Mouse (Mus musculus) midbrain, embryonic 15.5 days (tissue): ENCODE data around the gene Gh. TPM values are rescaled to one million over a fixed set of nuclear protein-coding genes. Genes with fewer than 3 reads are reported as not detected.
"Not testable (repeated sequence)": the region's sequence is repeated elsewhere in the genome, so short reads cannot be mapped to it uniquely, and the experiment has no call there.

Source experiments
- ATAC-seq: fragments of 200-750 bp; cut with Nextera tagmentation; replicated peaks from 2 replicates; pipeline ENCODE4 v1.8.0; 2017; ENCODE audit warnings: moderate TSS enrichment
- H3K27ac ChIP-seq: fragments of 300-500 bp; sonication (generic); 2 replicates; pipeline ENCODE4 v1.5.1; 2015; ENCODE audit warnings: mild to moderate bottlenecking, inconsistent platforms
- H3K27me3 ChIP-seq: fragments of 300-500 bp; sonication (generic); replicated peaks from 2 replicates; pipeline ENCODE4 v1.6.1; 2015; ENCODE audit warnings: inconsistent platforms
- H3K36me3 ChIP-seq: fragments of 300-500 bp; sonication (generic); replicated peaks from 2 replicates; pipeline ENCODE4 v1.6.1; 2015; ENCODE audit warnings: inconsistent platforms
- H3K4me1 ChIP-seq: fragments of 300-500 bp; sonication (generic); 2 replicates; pipeline ENCODE4 v1.6.1; 2015; ENCODE audit warnings: inconsistent platforms
- H3K4me2 ChIP-seq: fragments of 300-500 bp; sonication (generic); 2 replicates; pipeline ENCODE4 v1.6.1; 2015; ENCODE audit warnings: inconsistent platforms, mild to moderate bottlenecking, moderate library complexity
- H3K4me3 ChIP-seq: fragments of 300-500 bp; sonication (generic); 2 replicates; pipeline ENCODE4 v1.5.1; 2015; ENCODE audit warnings: mild to moderate bottlenecking, inconsistent platforms
- H3K9ac ChIP-seq: fragments of 300-500 bp; sonication (generic); 2 replicates; pipeline ENCODE4 v1.6.1; 2015; ENCODE audit warnings: mild to moderate bottlenecking, inconsistent platforms
- H3K9me3 ChIP-seq: fragments of 300-500 bp; sonication (generic); 2 replicates; pipeline ENCODE4 v1.6.1; 2016; ENCODE audit warnings: inconsistent platforms
- WGBS: fragments of 180-500 bp; shearing (Covaris S2); methylation state at CpG from one replicate; pipeline ENCODE4 v1.1.7; 2015; ENCODE audit warnings: mixed read lengths; 5-methylcytosine and 5-hydroxymethylcytosine counted together
- polyA plus RNA-seq: library from polyadenylated mRNA; unstranded; fragments of >200 nt; fragmentation: Nextera tagmentation; extraction: Ambion mirVana; gene quantifications from 2 replicates; pipeline ENCODE4 v1.2.1, GENCODE M21; 2015

The Gh gene
- not detected in 2 replicates for polyA plus RNA-seq

DNA sequence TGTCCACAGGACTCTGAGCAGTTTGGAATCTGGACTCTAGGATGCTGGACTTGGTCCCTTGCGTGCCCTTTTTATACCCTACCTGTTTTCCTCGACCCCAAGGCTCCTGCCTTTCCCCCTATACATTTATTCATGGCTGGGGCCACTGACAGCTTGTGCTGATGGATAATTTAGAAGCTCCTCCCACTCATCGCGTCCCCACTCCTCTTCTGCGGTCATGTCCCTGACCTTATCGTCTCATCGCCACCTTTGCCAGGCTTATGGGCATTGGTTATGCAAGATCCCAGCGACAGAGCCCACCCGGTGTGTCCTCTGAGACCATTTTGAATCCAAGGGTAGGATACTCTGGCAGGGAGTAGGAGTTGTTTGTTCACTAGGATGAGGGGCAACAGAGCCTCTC lies at the start of gene Gh:
Gene Gh, minus strand, starts transcription at position 101 of the 400 bp plus-strand sequence.
- Histone ChIP-seq H3K9me3 (no peaks in the 10 kb centered on the region), H3K9ac (no peak within 1 kb of the TSS), H3K4me1 (no peaks in the 10 kb centered on the region), H3K27ac (no peak within 1 kb of the TSS), H3K36me3 (no peaks in the 10 kb centered on the region), H3K27me3 (no peaks in the 10 kb centered on the region), H3K4me3 (no peak within 1 kb of the TSS), H3K4me2 (no peak within 1 kb of the TSS)
- ATAC-seq, result no peak
- WGBS, result 81% methylated on average over 9 of the region's 9 CpGs

DNA sequence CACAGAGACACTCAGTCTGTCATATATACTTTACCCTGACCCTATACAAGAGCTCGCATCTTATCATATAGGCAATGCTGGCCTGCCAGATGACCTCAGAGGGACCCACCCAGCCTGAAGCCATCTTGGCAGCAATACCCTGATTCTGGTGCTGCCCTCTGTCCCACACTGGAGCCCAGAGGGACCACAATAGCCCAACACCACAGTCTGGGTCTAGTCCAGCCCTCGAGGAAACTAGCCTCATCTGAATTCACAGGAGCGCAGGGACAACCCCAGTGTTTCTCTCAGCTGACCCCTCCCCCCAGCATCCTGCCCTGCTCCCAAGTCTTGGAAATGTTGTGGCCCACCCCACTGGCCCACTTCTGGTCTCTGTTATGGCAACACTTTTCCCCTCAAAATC lies 49.6 kb upstream of the Gh start:
- no peaks in the 10 kb centered on the region for H3K27me3 ChIP-seq
- no peak overlapping the region for H3K9ac ChIP-seq
- no peaks in the 10 kb centered on the region for H3K4me1 ChIP-seq
- H3K36me3 ChIP-seq, result no peaks in the 10 kb centered on the region
- WGBS, result 65% methylated on average over 3 of the region's 3 CpGs
- H3K9me3 ChIP-seq, result no peaks in the 10 kb centered on the region
- H3K4me3 ChIP-seq, result no peak overlapping the region
- no peak overlapping the region for H3K27ac ChIP-seq
- no peak for ATAC-seq
- no peak overlapping the region for H3K4me2 ChIP-seq

DNA sequence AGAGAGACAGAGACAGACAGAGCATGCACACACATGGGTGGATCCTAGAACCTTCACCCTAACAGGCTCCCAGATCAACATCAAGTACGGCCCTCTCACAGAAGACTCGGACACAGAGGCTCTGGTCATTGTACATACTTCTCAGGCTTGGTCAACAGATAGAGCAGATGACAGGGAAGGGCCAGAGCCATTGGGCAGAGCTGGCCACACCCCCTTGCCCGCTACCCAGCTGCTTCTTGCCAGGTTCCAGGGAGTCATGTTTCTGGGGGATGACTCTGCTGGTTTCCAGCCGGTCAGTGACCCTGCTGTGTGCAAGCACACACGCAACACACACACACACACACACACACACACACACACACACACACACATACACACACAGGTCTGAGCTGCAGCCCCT lies 49.2 kb upstream of the Gh start:
- Histone ChIP-seq H3K27ac (no peak overlapping the region), H3K4me2 (no peak overlapping the region), H3K4me1 (no peaks in the 10 kb centered on the region), H3K9ac (no peak overlapping the region), H3K9me3 (no peaks in the 10 kb centered on the region), H3K27me3 (no peaks in the 10 kb centered on the region), H3K36me3 (no peaks in the 10 kb centered on the region), H3K4me3 (no peak overlapping the region)
- WGBS, result 67% methylated on average over 3 of the region's 5 CpGs
- no peak for ATAC-seq

DNA sequence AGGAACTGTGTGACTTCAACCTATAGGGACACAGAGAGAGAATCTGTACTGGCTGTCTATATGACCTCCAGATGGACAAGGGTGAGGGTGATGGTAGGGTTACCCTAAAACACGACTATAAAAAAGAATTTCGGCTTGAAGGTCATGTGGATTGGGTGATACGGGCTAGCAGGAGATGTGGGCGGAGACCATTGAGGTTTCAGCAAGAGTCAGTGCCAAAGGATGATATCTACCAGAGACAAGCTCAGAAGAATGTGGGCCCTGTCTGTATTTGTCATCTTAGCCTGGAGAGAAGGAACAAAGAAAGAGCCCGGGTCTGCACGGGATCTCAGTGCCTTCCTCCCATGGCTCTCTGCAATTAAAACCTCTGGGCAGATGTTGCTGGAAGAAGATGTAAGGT lies 48.1 kb upstream of the Gh start:
- no peak for ATAC-seq
- H3K9ac ChIP-seq, result no peak overlapping the region
- H3K36me3 ChIP-seq, result no peaks in the 10 kb centered on the region
- no peaks in the 10 kb centered on the region for H3K9me3 ChIP-seq
- H3K4me1 ChIP-seq, result 0 out of 2 replicates have a peak, but pooled peaks cover 3% of the 10 kb centered on the region
- WGBS, result 86% methylated on average over 6 of the region's 6 CpGs
- H3K27ac ChIP-seq, result no peak overlapping the region
- H3K4me3 ChIP-seq, result no peak overlapping the region
- H3K4me2 ChIP-seq, result no peak overlapping the region
- H3K27me3 ChIP-seq, result no peaks in the 10 kb centered on the region

DNA sequence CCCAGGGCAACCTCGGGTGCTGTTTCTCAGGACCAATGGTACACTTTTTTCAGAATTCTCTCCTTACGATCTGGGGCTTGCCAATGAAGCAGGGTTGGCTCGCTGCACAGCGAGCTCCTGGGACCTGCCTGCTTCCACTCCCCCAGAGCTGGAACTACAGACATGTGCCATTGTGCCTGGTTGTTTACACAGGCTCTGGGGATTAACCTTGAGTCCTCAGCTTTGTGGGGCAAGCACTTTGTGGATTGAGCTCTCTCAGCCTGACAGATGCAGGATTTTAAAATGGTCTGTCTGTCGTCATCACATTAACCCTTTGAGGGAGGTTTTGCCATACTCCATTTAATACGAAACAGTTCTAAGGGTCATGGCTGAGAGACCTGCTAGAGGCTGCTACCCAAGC lies 43.2 kb upstream of the Gh start:
- no peak for ATAC-seq
- no peak overlapping the region for H3K4me2 ChIP-seq
- WGBS, result 35% methylated on average over 6 of the region's 6 CpGs
- no peak overlapping the region for H3K9ac ChIP-seq
- H3K4me1 ChIP-seq, result 0 out of 2 replicates have a peak, but pooled peaks cover 4% of the 10 kb centered on the region
- H3K27ac ChIP-seq, result no peak overlapping the region
- H3K9me3 ChIP-seq, result no peaks in the 10 kb centered on the region
- no peaks in the 10 kb centered on the region for H3K27me3 ChIP-seq
- no peak overlapping the region for H3K4me3 ChIP-seq
- H3K36me3 ChIP-seq, result no peaks in the 10 kb centered on the region

DNA sequence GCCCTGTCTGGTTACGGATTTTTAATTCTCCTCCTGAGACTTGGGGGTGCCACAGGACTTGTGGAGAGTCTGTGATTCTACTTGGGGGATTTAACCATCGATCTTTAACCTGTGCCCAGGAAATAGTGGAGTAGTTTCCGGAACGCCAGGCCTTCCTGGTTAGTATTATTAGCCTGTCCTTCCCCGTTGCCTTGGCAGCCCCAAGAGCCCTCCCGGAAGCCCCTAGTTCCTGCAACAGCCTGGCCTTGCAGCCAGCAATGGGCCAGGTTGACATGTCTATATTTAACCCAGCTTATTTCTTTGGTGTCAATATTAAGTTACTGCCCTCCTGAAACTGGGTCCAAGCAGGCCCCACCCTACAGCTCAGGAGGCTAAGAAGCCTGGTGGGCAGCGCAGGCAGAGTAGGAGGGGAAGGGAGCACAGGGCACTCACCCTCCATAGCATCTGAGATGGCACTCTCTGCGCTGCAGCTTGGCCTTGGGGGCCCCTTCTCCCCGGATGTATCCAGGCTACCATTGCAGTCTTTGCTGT lies 39.4 kb upstream of the Gh start:
- WGBS, result 86% methylated on average over 9 of the region's 9 CpGs
- Histone ChIP-seq H3K9me3 (no peaks in the 10 kb centered on the region), H3K27ac (no peak overlapping the region), H3K4me2 (no peak overlapping the region), H3K4me3 (no peak overlapping the region), H3K9ac (no peak overlapping the region), H3K36me3 (no peaks in the 10 kb centered on the region), H3K4me1 (peaks cover 4% of the 10 kb centered on the region; the same call in 1 of the 2 replicates), H3K27me3 (no peaks in the 10 kb centered on the region)
- no peak for ATAC-seq

DNA sequence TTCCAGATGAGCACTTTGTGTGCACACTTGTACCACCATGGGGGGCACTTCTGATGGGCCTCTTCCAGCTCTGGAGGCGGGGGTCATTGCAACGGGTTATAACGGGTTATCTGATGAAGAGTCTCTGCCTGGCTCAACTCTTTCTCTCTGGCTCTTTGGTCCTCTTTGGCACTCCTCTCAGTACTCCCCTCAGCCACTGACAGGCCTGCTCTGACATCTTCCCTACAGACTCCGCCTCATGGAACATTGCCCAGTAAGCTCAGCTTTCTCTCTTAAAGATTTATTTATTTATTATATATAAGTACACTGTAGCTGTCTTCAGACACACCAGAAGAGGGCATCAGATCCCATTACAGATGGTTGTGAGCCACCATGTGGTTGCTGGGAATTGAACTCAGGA lies 37.7 kb upstream of the Gh start:
- not testable (repeated sequence) for H3K27me3 ChIP-seq, H3K27ac ChIP-seq, H3K4me1 ChIP-seq, H3K4me3 ChIP-seq, H3K4me2 ChIP-seq, H3K9me3 ChIP-seq, H3K9ac ChIP-seq, ATAC-seq, H3K36me3 ChIP-seq
- WGBS, result 89% methylated on average over 4 of the region's 4 CpGs

DNA sequence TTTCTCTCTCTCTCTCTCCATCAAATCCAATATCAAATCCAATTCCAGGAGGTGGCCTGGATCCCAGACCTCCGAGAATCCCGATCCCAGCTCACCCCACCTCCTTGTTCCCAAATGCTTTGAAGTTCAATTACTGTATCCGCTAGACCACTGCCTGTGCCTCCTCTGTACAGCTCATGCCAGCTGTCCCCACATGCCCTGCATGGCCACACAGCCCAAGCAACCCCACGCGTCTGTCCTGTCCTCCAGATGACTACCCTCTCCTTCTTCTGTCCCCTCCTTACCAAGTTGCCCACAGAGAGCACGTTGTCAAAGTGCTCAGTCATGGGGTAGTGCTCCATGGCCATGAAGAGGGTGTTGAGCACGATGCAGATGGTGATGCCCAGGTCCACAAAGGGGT lies 37.2 kb upstream of the Gh start:
- Histone ChIP-seq H3K9me3 (no peaks in the 10 kb centered on the region), H3K9ac (no peak overlapping the region), H3K4me2 (no peak overlapping the region), H3K27me3 (no peaks in the 10 kb centered on the region), H3K36me3 (no peaks in the 10 kb centered on the region), H3K4me1 (no peaks in the 10 kb centered on the region; the same call in 1 of the 2 replicates), H3K27ac (no peak overlapping the region), H3K4me3 (no peak overlapping the region)
- no peak for ATAC-seq
- 74% methylated on average over 7 of the region's 7 CpGs for WGBS

DNA sequence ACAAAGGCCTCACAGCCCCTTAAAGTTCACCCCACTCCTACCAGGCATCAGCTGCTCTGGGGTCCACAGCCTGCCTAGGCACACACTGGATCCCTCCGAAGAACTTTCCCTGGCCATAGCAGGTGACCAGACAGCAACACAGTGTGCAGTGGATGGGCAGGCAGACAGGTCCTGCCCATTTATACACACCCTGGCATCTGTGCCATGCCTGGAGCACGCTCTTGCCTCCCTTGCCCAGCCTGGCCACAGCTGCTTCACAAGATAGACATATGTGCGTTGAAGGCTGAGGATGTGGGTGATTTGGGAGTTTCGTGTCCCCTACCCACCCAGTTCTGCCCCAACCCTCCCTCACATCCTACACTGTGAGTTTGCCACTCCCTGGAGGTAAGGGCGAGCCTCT lies 36.4 kb upstream of the Gh start:
- WGBS, result 75% methylated on average over 5 of the region's 5 CpGs
- Histone ChIP-seq H3K27ac (no peak overlapping the region), H3K9ac (no peak overlapping the region), H3K4me2 (no peak overlapping the region), H3K36me3 (no peaks in the 10 kb centered on the region), H3K4me1 (no peaks in the 10 kb centered on the region; the same call in 1 of the 2 replicates), H3K4me3 (no peak overlapping the region), H3K9me3 (no peaks in the 10 kb centered on the region), H3K27me3 (no peaks in the 10 kb centered on the region)
- no peak for ATAC-seq

DNA sequence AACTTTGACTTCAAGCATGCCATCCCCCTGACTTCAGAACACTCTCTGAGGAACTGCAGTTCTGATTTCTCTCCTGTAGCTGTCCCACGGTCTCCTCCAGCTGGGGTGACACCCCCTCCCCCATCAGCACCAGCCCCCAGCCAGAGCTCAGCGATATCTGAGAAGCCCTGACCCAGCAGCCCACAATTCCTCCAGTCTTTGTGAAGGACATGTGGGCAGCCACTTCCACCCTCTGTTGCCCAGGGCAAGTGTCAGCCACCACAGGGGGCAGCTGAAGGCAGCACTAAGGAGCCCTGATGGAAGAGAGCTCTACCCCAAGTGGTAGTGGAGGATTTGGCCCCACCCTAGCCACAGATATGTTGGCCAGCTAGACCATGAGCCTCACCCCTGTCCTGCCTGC lies 32.4 kb upstream of the Gh start:
- no peaks in the 10 kb centered on the region; the same call in 1 of the 2 replicates for H3K4me1 ChIP-seq
- no peak overlapping the region for H3K27ac ChIP-seq
- no peaks in the 10 kb centered on the region for H3K36me3 ChIP-seq
- H3K4me2 ChIP-seq, result no peak overlapping the region
- H3K27me3 ChIP-seq, result no peaks in the 10 kb centered on the region
- no peak overlapping the region for H3K9ac ChIP-seq
- 16% methylated on average over 2 of the region's 2 CpGs for WGBS
- no peaks in the 10 kb centered on the region for H3K9me3 ChIP-seq
- ATAC-seq, result no peak
- no peak overlapping the region for H3K4me3 ChIP-seq

DNA sequence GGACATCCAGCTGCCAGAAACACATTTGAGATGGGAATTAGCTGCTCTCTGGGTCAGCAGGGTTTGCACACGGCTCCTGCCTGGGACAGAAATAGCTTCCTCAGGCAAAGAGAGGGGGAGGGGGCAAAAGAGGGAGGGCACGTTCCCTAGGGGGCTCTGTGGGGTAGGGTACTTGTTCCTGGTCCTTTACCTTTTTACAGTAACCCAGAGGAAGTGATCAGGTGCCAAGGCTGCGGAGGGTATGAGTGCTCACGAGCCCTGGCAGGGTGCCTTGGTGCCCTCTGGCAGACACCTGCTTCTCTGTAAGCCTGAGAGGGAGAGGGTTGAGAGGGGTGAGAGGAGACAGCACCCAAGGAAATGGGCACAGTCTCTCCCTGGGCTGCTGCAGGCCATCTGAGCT lies 30.8 kb upstream of the Gh start:
- Histone ChIP-seq H3K4me1 (no peaks in the 10 kb centered on the region), H3K9me3 (no peaks in the 10 kb centered on the region), H3K9ac (no peak overlapping the region), H3K4me3 (no peak overlapping the region), H3K4me2 (no peak overlapping the region), H3K27ac (no peak overlapping the region), H3K36me3 (no peaks in the 10 kb centered on the region), H3K27me3 (no peaks in the 10 kb centered on the region)
- 53% methylated on average over 4 of the region's 4 CpGs for WGBS
- no peak for ATAC-seq

DNA sequence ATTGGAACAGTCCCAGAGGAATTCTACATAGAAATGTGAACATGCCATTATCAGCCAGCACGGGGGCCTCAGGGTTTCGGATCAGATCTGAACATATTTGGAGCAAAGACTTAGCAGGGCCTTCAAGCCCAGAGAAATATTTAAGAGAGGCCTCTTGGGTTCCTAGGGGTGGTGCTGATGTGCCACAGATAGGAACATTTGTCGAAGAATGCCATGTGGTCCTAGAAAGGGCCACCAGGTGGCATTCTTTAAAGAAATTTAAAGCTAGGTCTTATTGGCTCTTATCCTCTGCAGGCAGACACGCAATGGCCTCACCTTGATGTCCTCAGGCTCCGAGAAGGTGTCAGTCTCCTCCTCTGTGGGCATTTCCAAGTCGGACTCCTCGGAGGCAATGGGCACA lies 28.0 kb upstream of the Gh start:
- no peaks in the 10 kb centered on the region for H3K27me3 ChIP-seq
- WGBS, result 73% methylated on average over 7 of the region's 7 CpGs
- ATAC-seq, result no peak
- H3K9me3 ChIP-seq, result no peaks in the 10 kb centered on the region
- no peak overlapping the region for H3K9ac ChIP-seq
- H3K4me1 ChIP-seq, result no peaks in the 10 kb centered on the region
- no peak overlapping the region for H3K4me3 ChIP-seq
- no peaks in the 10 kb centered on the region for H3K36me3 ChIP-seq
- no peak overlapping the region for H3K4me2 ChIP-seq
- no peak overlapping the region for H3K27ac ChIP-seq

DNA sequence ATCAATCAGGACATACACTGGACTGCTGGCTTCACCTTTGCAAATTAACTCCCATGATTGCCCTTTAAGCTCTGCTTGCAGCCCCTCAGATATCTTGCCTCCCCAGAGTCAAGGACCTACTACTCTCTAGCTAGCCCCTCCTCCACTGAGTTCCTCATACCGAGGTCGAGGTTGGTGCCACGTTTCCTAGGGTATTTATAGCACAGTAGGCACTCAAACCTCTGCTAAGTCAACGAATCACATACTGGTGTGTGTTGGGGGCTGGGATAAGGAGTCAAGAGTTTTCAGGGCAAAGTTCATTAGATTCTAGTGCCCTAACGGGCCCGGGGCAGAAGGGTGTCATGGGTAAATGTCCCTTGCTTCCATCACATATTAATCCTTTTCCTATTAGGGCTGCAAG lies 27.5 kb upstream of the Gh start:
- Histone ChIP-seq H3K4me2 (no peak overlapping the region), H3K4me1 (no peaks in the 10 kb centered on the region), H3K27me3 (no peaks in the 10 kb centered on the region), H3K36me3 (no peaks in the 10 kb centered on the region), H3K9ac (no peak overlapping the region), H3K27ac (no peak overlapping the region), H3K4me3 (no peak overlapping the region), H3K9me3 (no peaks in the 10 kb centered on the region)
- ATAC-seq, result no peak
- WGBS, result 84% methylated on average over 6 of the region's 6 CpGs
